Mouse (Mus musculus): Measurements from ENCODE around the gene Tspan5.

Tspan5 gene

GRCm38 (mm10) chr3:138741649-138742565 is at the start of gene Tspan5:
TSS of gene Tspan5 (plus strand) at chr3:138742195.
- no peak for DNase-seq (ENCODE audit: low read depth, low spot score)

DNA sequence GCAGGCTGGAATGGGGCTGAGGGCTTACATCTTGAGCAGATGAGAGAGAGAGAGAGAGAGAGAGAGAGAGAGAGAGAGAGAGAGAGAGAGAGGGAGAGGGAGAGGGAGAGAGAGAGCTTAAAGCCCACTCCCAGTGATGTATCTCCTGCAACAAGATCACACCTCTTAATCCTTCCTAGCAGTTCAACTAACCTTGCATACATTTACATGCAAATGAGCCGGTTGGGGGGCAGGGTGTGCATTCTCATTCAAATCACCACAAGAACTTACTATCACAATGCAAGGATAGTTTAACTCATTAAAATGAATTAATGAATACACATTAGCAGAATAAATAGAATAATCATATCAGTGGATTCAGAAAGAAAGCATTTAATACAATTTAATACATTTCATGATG is 49.7 kb upstream of the Tspan5 start:
- no peak for DNase-seq (ENCODE audit: low read depth, low spot score)

DNA sequence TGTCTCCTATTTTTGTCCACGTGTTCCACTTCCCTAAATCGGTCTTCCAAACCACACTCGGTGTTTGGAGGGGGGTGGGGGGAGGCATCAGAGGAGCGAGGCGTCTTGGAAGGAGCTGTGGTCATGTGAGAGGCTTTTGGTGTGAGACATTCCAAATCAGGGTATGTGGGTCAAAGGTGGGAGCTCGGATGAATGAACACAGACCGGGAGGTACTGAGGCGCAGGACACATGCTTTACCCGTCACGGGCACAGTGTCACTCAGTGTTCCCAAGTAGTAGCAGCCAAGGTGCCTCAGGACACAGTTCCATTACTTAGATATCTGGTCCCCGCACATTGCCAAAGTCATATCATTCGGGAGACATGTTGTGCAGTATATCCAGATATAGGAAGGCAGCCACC is 38.6 kb upstream of the Tspan5 start:
- DNase-seq (ENCODE audit: low read depth, low spot score) = no peak

GRCm38 (mm10) chr3:138704469-138704868 is 37.5 kb upstream of the Tspan5 start:
- DNase-seq (ENCODE audit: low read depth, low spot score) = no peak

DNA sequence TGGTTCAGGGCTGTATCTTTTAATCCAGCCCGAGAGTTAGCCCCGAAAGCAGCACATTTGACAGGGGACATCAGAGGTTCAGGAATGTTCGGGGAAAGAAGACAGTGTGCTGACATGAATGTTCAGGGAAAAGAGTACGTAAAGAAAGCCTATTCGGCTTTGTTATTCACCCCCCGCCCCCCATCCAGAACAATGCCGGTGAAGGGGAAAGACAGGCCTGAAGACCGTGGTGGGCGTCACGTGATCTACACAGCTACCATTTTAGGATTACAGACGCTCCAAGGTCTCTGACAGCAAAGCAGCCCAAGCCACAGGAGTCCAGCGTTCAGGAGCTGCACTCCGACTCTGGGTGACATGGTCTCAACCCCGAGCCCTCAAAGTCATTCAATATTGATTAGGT is 36.1 kb upstream of the Tspan5 start:
- no peak for DNase-seq (ENCODE audit: low read depth, low spot score)

- DNase-seq (ENCODE audit: low read depth, low spot score) = no peak
These were observed 32.8 kb upstream of the Tspan5 start for GRCm38 (mm10) chr3:138709183-138709582.

DNA sequence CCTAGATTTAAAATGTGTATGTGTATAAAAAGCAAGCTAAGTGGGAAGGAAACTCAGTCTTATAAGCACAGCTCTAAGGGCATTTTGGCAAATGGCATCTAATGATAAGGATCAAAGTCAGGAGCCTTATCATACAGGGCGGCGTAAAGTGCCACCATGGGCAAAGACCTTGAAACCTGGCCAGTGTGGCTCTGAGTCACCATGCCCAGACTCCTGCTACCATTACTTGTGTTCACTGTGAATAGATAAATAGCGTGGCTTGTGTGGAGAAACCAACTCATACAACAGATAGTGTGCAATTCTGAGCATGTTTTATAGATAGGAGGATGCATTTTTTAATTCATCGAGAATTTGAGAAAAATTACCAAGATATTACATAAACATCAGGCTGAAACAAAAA is 30.0 kb upstream of the Tspan5 start:
- no peak for DNase-seq (ENCODE audit: low read depth, low spot score)

GRCm38 (mm10) chr3:138712452-138713140 is 29.4 kb upstream of the Tspan5 start:
- no peak for DNase-seq (ENCODE audit: low read depth, low spot score)

DNA sequence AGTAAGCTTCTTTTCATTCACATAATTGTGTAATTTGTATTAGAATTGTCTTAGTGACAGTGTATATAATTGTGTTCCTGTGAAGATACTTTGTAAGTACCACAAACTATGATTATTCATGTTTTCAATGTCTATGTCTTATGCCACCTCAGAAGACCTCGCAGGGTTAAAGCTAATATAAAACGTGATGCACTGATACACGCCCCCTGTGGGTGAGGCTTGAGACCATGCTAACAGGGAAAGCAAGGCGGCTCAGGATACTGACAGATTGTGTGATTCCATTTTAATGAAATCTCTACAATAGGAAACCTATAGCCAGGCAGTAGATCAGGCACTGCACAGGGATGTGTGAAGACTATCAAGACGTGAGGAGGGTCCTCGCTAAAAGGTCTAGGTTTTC is 28.9 kb upstream of the Tspan5 start:
- no peak for DNase-seq (ENCODE audit: low read depth, low spot score)

DNA sequence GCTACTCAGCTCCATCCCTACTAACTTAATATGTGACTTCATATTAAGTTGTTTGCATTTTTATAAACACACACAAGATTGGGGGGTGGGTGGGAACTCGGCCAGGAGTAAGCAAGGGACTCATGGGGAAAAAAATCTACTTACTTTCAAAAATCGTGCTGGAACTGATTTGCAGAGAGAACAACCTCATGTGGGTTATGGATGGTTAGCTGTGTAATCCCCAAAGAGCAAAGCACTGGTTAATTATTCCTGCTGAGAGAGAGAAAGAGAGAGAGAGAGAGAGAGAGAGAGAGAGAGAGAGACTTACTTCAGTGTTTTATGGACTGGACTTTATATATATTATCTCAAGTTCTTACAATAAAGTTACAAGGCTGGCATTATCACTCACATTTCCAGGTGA is 27.2 kb upstream of the Tspan5 start:
- no peak for DNase-seq (ENCODE audit: low read depth, low spot score)

- DNase-seq (ENCODE audit: low read depth, low spot score) = no peak
These were observed 26.8 kb upstream of the Tspan5 start for GRCm38 (mm10) chr3:138715212-138715611.

GRCm38 (mm10) chr3:138717040-138717439 is 25.0 kb upstream of the Tspan5 start:
- no peak for DNase-seq (ENCODE audit: low read depth, low spot score)

DNA sequence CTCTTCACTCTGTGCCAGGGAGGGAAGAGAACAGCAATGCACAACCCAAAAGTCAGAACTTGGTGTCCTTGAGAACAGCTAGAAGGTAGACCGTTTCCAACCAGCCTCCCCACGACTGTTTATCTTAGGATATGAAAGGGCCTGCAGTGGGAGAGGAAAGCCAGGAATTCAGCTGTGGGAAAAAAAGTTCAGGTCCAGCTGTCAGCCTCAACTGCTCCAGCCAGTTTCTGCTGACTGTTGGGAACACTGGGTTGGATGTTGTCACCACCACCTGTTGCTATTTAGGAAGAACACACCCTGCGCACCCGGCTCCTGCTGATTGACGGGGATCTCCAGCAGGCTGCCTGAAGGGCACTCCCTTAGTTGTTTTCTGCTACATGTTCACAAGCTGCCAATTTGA is 19.8 kb upstream of the Tspan5 start:
- no peak for DNase-seq (ENCODE audit: low read depth, low spot score)

DNA sequence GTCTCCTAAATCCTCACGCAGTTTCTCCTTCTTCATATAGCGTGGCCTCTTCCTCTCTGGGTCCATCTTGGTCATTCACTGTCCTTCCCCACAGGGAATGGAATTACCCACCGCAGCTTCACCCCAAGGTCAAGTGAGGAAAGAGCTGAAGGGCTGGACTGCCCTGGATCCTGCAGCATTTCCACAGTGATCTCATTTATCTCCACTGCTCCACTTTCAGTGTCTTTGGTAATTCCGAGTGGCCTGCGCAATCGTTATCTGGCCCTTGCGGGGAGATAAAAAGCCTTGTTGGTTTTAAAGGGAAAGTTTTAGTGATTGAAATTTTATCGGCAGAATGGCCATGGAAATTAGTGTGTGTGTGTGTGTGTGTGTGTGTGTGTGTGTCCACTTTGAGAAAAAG is 14.4 kb upstream of the Tspan5 start:
- DNase-seq (ENCODE audit: low read depth, low spot score) = no peak

GRCm38 (mm10) chr3:138728840-138729239 is 13.2 kb upstream of the Tspan5 start:
- DNase-seq (ENCODE audit: low read depth, low spot score) = no peak

DNA sequence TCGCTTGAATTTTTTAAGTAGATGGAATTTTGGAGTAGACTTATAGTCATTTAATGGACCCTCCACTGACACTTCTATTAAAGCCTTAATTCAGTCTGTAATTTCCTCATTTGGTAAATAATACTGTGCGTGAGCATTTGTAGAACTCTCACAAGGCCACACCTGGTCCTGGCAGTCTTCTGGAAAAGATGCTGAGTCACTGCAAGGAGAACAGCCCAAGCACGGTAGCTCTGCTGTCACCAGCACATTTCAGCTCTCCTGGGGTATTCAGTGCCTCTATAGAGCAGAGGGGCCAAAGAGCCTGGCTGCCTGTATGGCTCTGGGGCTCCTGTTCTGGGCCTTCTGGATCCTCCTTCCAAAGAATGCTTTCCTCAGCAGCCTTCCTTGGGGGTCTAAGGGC is 11.2 kb upstream of the Tspan5 start:
- DNase-seq (ENCODE audit: low read depth, low spot score) = no peak

- no peak for DNase-seq (ENCODE audit: low read depth, low spot score)
These were observed 6.2 kb upstream of the Tspan5 start for GRCm38 (mm10) chr3:138735760-138736159.

DNA sequence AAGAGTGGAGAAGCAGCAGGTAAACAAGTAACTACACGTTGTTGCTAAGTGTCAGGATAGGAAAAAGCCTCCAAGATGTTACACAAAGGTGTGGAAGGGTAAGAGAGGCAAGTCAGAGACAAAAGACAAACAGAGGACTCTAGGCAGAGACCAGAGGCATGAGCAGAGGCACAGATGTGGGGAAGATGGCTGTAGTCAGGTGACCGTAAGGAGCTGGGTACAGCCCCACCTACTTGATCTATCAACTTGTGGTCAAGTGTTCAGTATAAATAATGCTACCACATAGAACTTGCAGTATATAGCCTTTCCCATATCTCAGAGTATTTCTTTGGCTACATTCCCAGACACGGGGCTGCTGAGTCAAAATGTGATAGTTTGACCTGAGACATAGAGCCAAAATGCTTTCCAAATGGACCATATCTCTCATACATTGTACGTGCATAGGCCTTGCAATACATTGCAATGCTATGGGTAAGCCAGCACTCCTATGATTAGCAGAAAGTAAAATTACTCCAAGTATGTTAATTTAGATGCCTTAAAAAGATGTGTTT is 2.8 kb upstream of the Tspan5 start:
- no peak for DNase-seq (ENCODE audit: low read depth, low spot score)

GRCm38 (mm10) chr3:138740291-138740690 is 1.7 kb upstream of the Tspan5 start:
- no peak for DNase-seq (ENCODE audit: low read depth, low spot score)

DNA sequence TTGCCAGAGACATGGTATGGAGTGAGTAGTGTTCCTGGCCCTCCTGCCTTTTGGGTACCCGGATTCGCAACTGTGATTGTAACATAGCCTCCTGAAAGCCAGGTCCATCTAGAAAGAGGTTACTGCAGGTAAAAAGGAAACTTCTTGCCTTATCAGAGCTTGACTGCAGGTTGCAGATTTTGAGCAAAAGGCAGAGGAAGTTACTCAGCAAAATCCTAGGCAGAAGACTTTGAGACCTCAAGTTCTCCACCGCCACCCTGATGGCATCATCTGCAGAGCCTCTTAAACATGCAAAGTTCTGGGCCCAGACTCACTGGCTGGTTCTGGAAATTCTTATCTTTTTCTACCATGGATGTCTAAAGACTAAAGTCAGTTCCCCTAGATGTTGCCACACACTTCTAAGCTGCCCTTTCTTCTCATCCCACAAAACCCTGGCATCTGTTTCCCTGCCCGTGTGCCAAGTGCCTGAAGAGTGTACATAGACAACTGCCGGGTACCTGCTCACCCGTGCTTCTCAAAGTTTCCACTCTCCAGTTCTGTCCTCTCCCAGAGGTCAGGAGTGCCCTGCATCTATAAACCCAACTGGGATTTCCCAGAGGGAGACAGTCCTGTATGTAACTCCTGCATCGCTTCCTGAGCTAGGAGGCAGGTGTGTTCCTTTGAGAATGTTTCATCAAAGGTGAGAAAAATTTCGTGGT is 1.0 kb upstream of the Tspan5 start:
- DNase-seq (ENCODE audit: low read depth, low spot score) = no peak

GRCm38 (mm10) chr3:138742566-138742930 is 553 bp downstream of the Tspan5 start:
- no peak for DNase-seq (ENCODE audit: low read depth, low spot score)

GRCm38 (mm10) chr3:138743061-138743671 is 1.2 kb downstream of the Tspan5 start:
- DNase-seq (ENCODE audit: low read depth, low spot score) = no peak
